In genomic region chr8:61590551-61591431, GRCm38 (mm10) we compare ENCODE assay signal across 8 mouse cellular contexts.
DNase-seq lines count a peak whose midpoint lies in the region; ATAC-seq and TF ChIP-seq lines count a peak whose summit lies in the region.

No protein-coding gene starts in this region.

- DNase-seq in MEL-GATA-1-ER (ENCODE audit: extremely low read depth, low read depth): peak; percentile 27
- peak; percentile 74 for DNase-seq in heart, postnatal 25 days (ENCODE audit: low spot score)
- peak; percentile 76 for DNase-seq in large intestine, adult 2 months (ENCODE audit: low read depth, low spot score)
- peak; percentile 97 for DNase-seq in lung, embryonic 14.5 days
- peak; percentile 85 for DNase-seq in ovary, adult 18-20 months (ENCODE audit: low spot score)
- peak; percentile 86 for DNase-seq in thymus, postnatal 14 days

- no peaks in the 10 kb centered on the region for H3K9me3 ChIP-seq in forebrain, embryonic 15.5 days
- H3K9me3 ChIP-seq in lung, embryonic 14.5 days (ENCODE audit: low read depth, low read length): no peaks in the 10 kb centered on the region

- H3K4me3 ChIP-seq in forebrain, embryonic 15.5 days: peak overlapping the region; percentile 77
- peak overlapping the region; percentile 70 for H3K4me3 ChIP-seq in lung, embryonic 14.5 days (ENCODE audit: low read depth, low read length)

- WGBS in forebrain, embryonic 15.5 days: under 1% methylated on average over 35 of the region's 35 CpGs
- under 1% methylated on average over 35 of the region's 35 CpGs for WGBS in large intestine, adult 2 months
- under 1% methylated on average over 35 of the region's 35 CpGs for WGBS in lung, embryonic 14.5 days

- no peak for TF ChIP-seq CTCF in lung, embryonic 14.5 days (IDR thresholded peaks at IDR 0.05; ENCODE audit: low read depth)

- no peaks in the 10 kb centered on the region for H3K27me3 ChIP-seq in forebrain, embryonic 15.5 days
- no peaks in the 10 kb centered on the region for H3K27me3 ChIP-seq in lung, embryonic 14.5 days (ENCODE audit: insufficient read depth, low read length)

- intact Hi-C loops in heart, postnatal 25 days (cut with DNase I): no loop called here

- peaks cover 20% of the 10 kb centered on the region for H3K4me1 ChIP-seq in forebrain, embryonic 15.5 days
- H3K4me1 ChIP-seq in lung, embryonic 14.5 days (ENCODE audit: insufficient read depth): peaks cover 10% of the 10 kb centered on the region; the same call in 1 of the 2 replicates

- ATAC-seq in cerebellum, adult (ENCODE audit: insufficient number of reproducible peaks, low FRiP score, low TSS enrichment): peak; percentile 69
- peak; percentile 90 for ATAC-seq in forebrain, embryonic 15.5 days (replicated peaks)
- peak; percentile 94 for ATAC-seq in lung, embryonic 14.5 days (ENCODE audit: insufficient read depth)

- no peaks in the 10 kb centered on the region for H3K36me3 ChIP-seq in forebrain, embryonic 15.5 days
- H3K36me3 ChIP-seq in lung, embryonic 14.5 days (ENCODE audit: insufficient read depth): peaks cover 8% of the 10 kb centered on the region; the same call in 1 of the 2 replicates

- peak overlapping the region; percentile 86 for H3K4me2 ChIP-seq in forebrain, embryonic 15.5 days (replicated peaks)
- peak overlapping the region; percentile 73 for H3K4me2 ChIP-seq in lung, embryonic 14.5 days

- peak overlapping the region; percentile 66 for H3K9ac ChIP-seq in forebrain, embryonic 15.5 days (replicated peaks)
- peak overlapping the region; percentile 77 for H3K9ac ChIP-seq in lung, embryonic 14.5 days

- peak overlapping the region; percentile 53 for H3K27ac ChIP-seq in forebrain, embryonic 15.5 days (replicated peaks)
- peak overlapping the region; percentile 98 for H3K27ac ChIP-seq in lung, embryonic 14.5 days (ENCODE audit: low read depth)

Comparison
In these comparisons a context has a peak if more than half of its experiments do, and no peak if none do; other contexts are left out.
1. Peak in every context shown above with its lines: DNase-seq, ATAC-seq, H3K4me3 ChIP-seq and H3K27ac ChIP-seq.
2. DNase-seq: peak in every context shown above with its lines; median percentile 97 in lung, embryonic 14.5 days; 86 in thymus, postnatal 14 days; 85 in ovary, adult 18-20 months; 76 in large intestine, adult 2 months; 74 in heart, postnatal 25 days; 27 in MEL-GATA-1-ER.